Mouse (Mus musculus) right cerebral cortex, postnatal 10 days (tissue): Measurements from ENCODE around the gene Hc.

Source experiments
- DNase-seq, 2 experiments: peaks; one replicate each; pipeline ENCODE4 v3.0.0; 2021; ENCODE audit warnings: low spot score in 2 of 2

Hc gene

DNA sequence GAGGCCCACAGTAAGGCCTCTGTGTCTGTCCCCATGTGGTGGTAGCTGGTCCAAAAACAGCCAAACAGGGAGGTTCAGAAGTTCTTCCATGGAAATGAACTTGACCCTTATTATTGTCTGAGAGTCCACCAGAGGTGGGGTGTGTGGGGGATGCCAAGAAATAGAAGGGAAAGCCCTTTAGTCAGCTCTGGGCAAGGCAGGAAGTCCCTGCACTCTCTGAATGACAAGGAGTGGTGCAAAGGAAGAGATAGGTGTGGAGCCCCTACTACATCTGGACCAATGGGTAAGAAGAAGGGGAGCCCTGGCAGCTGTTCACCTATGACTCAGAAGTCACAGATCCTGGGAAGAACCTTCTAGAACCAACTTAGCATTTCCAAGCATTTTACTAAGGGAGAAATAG lies 106.9 kb downstream of the Hc start:
- no peak for DNase-seq

DNA sequence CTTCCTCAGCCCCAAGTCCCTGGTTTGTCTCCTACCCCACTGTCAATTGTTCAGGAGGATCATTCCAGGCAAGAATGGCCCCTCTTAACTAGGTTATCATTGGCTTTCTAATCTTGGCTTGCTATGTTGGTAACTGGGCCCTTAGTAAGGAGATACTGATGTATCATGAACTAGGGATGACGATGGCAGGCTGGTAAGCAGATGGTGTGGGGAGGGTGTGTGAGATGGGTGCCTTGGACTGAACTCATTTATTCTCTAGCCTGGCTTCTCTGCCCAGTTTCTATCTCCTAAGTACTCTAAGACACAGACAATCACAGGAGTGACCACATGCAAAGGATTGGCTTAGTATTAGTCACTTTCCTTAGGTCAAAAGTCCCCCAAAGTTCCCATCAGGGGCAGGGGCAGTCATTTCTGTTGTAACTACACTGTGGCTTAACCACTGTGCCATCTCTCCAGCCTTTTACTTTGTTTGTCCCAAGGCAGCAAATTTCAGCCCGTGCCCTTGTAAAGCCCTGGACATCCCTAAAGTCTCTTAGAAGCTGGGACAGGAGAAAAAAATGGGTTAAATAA lies 107.6 kb downstream of the Hc start:
- no peak for DNase-seq

GRCm38 (mm10) chr2:34953018-34953417 lies 108.2 kb downstream of the Hc start:
- DNase-seq, result no peak

DNA sequence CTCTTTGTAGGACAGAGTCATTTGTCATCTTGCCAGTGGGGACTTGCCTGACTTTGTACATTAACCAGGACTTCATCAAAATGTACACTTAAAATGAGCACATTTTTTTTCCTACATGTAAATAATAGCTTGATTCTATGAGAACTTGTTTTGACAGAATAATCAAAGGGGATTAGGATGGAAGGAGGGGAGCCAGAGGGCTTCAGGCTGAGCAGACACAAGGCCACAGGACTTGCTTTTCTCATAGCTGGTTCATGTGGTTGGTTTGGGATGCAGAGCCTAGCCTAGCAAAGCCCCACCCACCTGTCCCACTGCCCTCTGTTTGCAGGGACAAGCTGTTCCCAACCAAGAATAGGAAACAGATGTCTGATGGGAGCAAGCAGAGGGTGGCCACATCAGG lies 109.8 kb downstream of the Hc start:
- DNase-seq, result no peak

DNA sequence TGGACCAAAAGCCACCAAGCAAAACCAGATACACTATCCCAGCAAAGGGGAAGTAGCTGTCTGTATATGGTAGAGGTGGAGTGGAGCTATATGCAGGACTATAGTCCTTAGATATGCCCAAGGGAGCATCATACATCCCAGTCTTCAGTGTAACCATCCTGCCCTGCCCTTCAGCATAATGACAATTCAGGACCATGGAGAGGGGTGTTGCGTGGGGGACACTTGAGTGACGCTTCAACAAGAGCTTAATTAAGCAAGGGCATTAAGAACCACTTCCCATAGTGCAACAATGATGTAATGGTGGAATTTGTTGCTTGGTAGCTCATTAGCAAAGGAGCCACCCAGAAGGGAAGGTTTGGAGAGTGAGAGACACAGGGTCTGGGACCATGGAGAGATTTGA lies 112.6 kb downstream of the Hc start:
- DNase-seq, result no peak

DNA sequence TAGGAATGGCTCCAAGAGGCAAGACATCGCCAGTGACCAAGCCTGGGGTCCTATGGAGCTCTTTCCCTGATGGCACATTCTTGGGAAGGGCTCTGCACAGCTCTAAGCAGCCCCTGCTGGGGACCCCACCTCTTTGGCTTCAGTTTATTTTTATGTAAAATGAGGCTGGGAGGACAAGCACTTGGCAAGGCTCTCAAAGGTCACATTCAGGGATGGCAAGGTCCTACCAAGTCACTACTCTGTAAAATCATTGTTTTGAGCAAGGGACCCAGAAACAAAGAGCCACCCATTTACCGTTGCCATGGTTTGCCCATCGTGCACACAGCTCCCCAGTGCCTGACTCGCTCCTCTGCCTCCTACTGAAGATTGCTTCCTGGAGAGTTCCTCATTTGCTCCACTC lies 115.2 kb downstream of the Hc start:
- no peak for DNase-seq

- no peak for DNase-seq
Measured at GRCm38 (mm10) chr2:34945580-34945979, 115.7 kb downstream of the Hc start.

DNA sequence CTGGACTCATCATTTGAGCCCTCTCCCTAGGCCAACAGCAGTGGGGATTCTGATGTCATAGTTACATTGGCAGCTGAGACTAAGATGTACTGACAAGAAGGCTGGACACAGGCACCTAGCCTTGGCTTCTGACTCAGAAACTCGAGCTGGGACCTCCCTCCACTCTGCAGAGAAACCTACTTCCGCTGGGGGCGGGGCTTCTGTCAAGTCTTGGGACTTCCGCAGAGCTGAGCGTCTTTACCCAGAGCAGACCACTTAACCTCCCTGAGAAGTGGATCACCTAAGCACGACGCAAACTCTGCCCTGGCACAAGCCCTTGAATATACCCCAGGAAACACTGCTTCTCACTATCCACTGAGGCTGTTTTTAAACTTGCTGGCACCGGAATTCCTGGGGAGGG lies 116.5 kb downstream of the Hc start:
- peak in 1 of 2 experiments; percentile 40 for DNase-seq

GRCm38 (mm10) chr2:34943556-34944120 lies 117.6 kb downstream of the Hc start:
- DNase-seq, result peak in 1 of 2 experiments; percentile 26

- no peak for DNase-seq
Measured at GRCm38 (mm10) chr2:34941061-34941675, 120.1 kb downstream of the Hc start.

- no peak for DNase-seq
Measured at GRCm38 (mm10) chr2:34940246-34940645, 121.0 kb downstream of the Hc start.

GRCm38 (mm10) chr2:34938269-34939208 lies 122.7 kb downstream of the Hc start:
- no peak for DNase-seq

- DNase-seq, result no peak
Measured at GRCm38 (mm10) chr2:34937460-34937859, 123.8 kb downstream of the Hc start.
